Mouse (Mus musculus): Measurements from ENCODE around the gene Clpx. TPM values are rescaled to one million over a fixed set of nuclear protein-coding genes. Genes with fewer than 3 reads are reported as not detected.

Gene Clpx
- total and polyA plus RNA-seq, 3 experiments: 32.4 to 38.8 TPM; not detected in 1

- no peak for DNase-seq (ENCODE audit: low read depth, low spot score)
- H3K27me3 ChIP-seq (ENCODE audit: control insufficient read depth in 1 of 2, insufficient read depth in 2 of 2, low read length in 2 of 2): peaks cover 2 to 4% of the 10 kb centered on the region in 2 experiments; a peak in 3 of 4 replicates
- TF ChIP-seq ZNF384 (IDR thresholded peaks at IDR 0.05; ENCODE audit: low read depth, low read length) (no peak), POLR2A (IDR thresholded peaks at IDR 0.05; ENCODE audit: control insufficient read depth in 1 of 2, insufficient read depth in 1 of 2, low read depth in 1 of 2, low read length in 2 of 2, poor library complexity in 1 of 2) (no peak), USF1 (IDR thresholded peaks at IDR 0.05; ENCODE audit: low read depth, low read length) (no peak)
- H3K27ac ChIP-seq (ENCODE audit: control insufficient read depth, low read depth, low read length): no peak overlapping the region
- no peaks in the 10 kb centered on the region for H3K4me1 ChIP-seq (ENCODE audit: control insufficient read depth in 1 of 2, insufficient read depth in 2 of 2, low read length in 2 of 2)
- no peaks in the 10 kb centered on the region for H3K79me2 ChIP-seq (ENCODE audit: control insufficient read depth, insufficient read depth, low read length, poor library complexity)
- H3K4me3 ChIP-seq (ENCODE audit: control insufficient read depth in 1 of 2, insufficient read depth in 1 of 2, low read depth in 2 of 2, low read length in 2 of 2): no peak overlapping the region
- H3K9me3 ChIP-seq (replicated peaks; ENCODE audit: insufficient read depth, low read length): no peaks in the 10 kb centered on the region
- no peak overlapping the region for H3K9ac ChIP-seq (ENCODE audit: control insufficient read depth, low read depth, low read length, poor library complexity, severe bottlenecking)
- H3K36me3 ChIP-seq (ENCODE audit: control insufficient read depth in 1 of 2, insufficient read depth in 2 of 2, low read length in 2 of 2): no peaks in the 10 kb centered on the region
These were observed 32.3 kb upstream of the Clpx start for GRCm38 (mm10) chr9:65261591-65262230.

- no peak for TF ChIP-seq BHLHE40 (IDR thresholded peaks at IDR 0.05; ENCODE audit: borderline replicate concordance, low read depth, low read length)
- TF ChIP-seq NRF1 (IDR thresholded peaks at IDR 0.05; ENCODE audit: insufficient read depth, low read depth, low read length, poor library complexity, severe bottlenecking): no peak
- TF ChIP-seq MEF2A (IDR thresholded peaks at IDR 0.05; ENCODE audit: extremely low read depth, insufficient replicate concordance, low read depth, low read length, poor library complexity, severe bottlenecking): no peak
- TF ChIP-seq USF1 (IDR thresholded peaks at IDR 0.05; ENCODE audit: low read depth, low read length): no peak
- TF ChIP-seq ZKSCAN1 (IDR thresholded peaks at IDR 0.05; ENCODE audit: low read depth, low read length): no peak
- no peak for TF ChIP-seq HCFC1 (IDR thresholded peaks at IDR 0.05; ENCODE audit: low read depth, low read length)
- TF ChIP-seq ELF1 (IDR thresholded peaks at IDR 0.05; ENCODE audit: low read depth, low read length): no peak
- no peak for TF ChIP-seq POLR2AphosphoS5 (IDR thresholded peaks at IDR 0.05; ENCODE audit: borderline replicate concordance, low read depth, low read length)
- no peak for TF ChIP-seq TBP (IDR thresholded peaks at IDR 0.05; ENCODE audit: low read depth, low read length)
- no peak for TF ChIP-seq JUND (IDR thresholded peaks at IDR 0.05; ENCODE audit: low read depth, low read length)
- Histone ChIP-seq H3K4me3 (ENCODE audit: control insufficient read depth in 1 of 2, insufficient read depth in 1 of 2, low read depth in 2 of 2, low read length in 2 of 2) (no peak overlapping the region), H3K27me3 (ENCODE audit: control insufficient read depth in 1 of 2, insufficient read depth in 2 of 2, low read length in 2 of 2) (peaks cover 2 to 4% of the 10 kb centered on the region in 2 experiments; a peak in 3 of 4 replicates), H3K79me2 (ENCODE audit: control insufficient read depth, insufficient read depth, low read length, poor library complexity) (no peaks in the 10 kb centered on the region), H3K9ac (ENCODE audit: control insufficient read depth, low read depth, low read length, poor library complexity, severe bottlenecking) (no peak overlapping the region), H3K9me3 (replicated peaks; ENCODE audit: insufficient read depth, low read length) (no peaks in the 10 kb centered on the region), H3K27ac (ENCODE audit: control insufficient read depth, low read depth, low read length) (no peak overlapping the region), H3K4me1 (ENCODE audit: control insufficient read depth in 1 of 2, insufficient read depth in 2 of 2, low read length in 2 of 2) (no peaks in the 10 kb centered on the region), H3K36me3 (ENCODE audit: control insufficient read depth in 1 of 2, insufficient read depth in 2 of 2, low read length in 2 of 2) (no peaks in the 10 kb centered on the region)
- DNase-seq (ENCODE audit: low read depth, low spot score): no peak
These were observed 31.4 kb upstream of the Clpx start for GRCm38 (mm10) chr9:65262641-65263120.

GRCm38 (mm10) chr9:65264959-65265358 is 29.1 kb upstream of the Clpx start, which contains the start of gene Cilp:
TSS of gene Cilp (plus strand) at chr9:65265180.
- no peak for DNase-seq (ENCODE audit: low read depth, low spot score)
- no peak within 1 kb of the TSS for H3K9ac ChIP-seq (ENCODE audit: control insufficient read depth, low read depth, low read length, poor library complexity, severe bottlenecking)
- no peak within 1 kb of the TSS for H3K4me3 ChIP-seq (ENCODE audit: control insufficient read depth in 1 of 2, insufficient read depth in 1 of 2, low read depth in 2 of 2, low read length in 2 of 2)
- peaks cover 2 to 4% of the 10 kb centered on the region in 2 experiments; a peak in 2 of 4 replicates for H3K27me3 ChIP-seq (ENCODE audit: control insufficient read depth in 1 of 2, insufficient read depth in 2 of 2, low read length in 2 of 2)
- no peaks in the 10 kb centered on the region for H3K79me2 ChIP-seq (ENCODE audit: control insufficient read depth, insufficient read depth, low read length, poor library complexity)
- H3K4me1 ChIP-seq (ENCODE audit: control insufficient read depth in 1 of 2, insufficient read depth in 2 of 2, low read length in 2 of 2): no peaks in the 10 kb centered on the region
- H3K36me3 ChIP-seq (ENCODE audit: control insufficient read depth in 1 of 2, insufficient read depth in 2 of 2, low read length in 2 of 2): no peaks in the 10 kb centered on the region
- H3K27ac ChIP-seq (ENCODE audit: control insufficient read depth, low read depth, low read length): no peak within 1 kb of the TSS
- TF ChIP-seq RCOR1 (IDR thresholded peaks at IDR 0.05; ENCODE audit: low read depth, low read length): no peak
- no peak for TF ChIP-seq HCFC1 (IDR thresholded peaks at IDR 0.05; ENCODE audit: low read depth, low read length)
- TF ChIP-seq ZMIZ1 (IDR thresholded peaks at IDR 0.05; ENCODE audit: low read depth, low read length): no peak
- TF ChIP-seq USF1 (IDR thresholded peaks at IDR 0.05; ENCODE audit: low read depth, low read length): no peak
- TF ChIP-seq ZNF384 (IDR thresholded peaks at IDR 0.05; ENCODE audit: low read depth, low read length): no peak
- TF ChIP-seq JUND (IDR thresholded peaks at IDR 0.05; ENCODE audit: low read depth, low read length): no peak
- no peak for TF ChIP-seq CHD2 (IDR thresholded peaks at IDR 0.05; ENCODE audit: low read length)
- TF ChIP-seq TBP (IDR thresholded peaks at IDR 0.05; ENCODE audit: low read depth, low read length): no peak
- no peak for TF ChIP-seq ELF1 (IDR thresholded peaks at IDR 0.05; ENCODE audit: low read depth, low read length)
- TF ChIP-seq EP300 (IDR thresholded peaks at IDR 0.05; ENCODE audit: low read depth in 1 of 2, low read length in 2 of 2): no peak
- TF ChIP-seq MXI1 (IDR thresholded peaks at IDR 0.05; ENCODE audit: low read depth, low read length): no peak
- no peak for TF ChIP-seq POLR2AphosphoS2 (IDR thresholded peaks at IDR 0.05; ENCODE audit: low read length)
- H3K9me3 ChIP-seq (replicated peaks; ENCODE audit: insufficient read depth, low read length): no peaks in the 10 kb centered on the region
